Mouse (Mus musculus) right cerebral cortex, adult 18-20 months (tissue): ENCODE measurements around the gene Diablo.
A peak's percentile ranks its signal among the peaks of the same experiment; 100 is the strongest.
"Not testable (repeated sequence)": the region's sequence is repeated elsewhere in the genome, so short reads cannot be mapped to it uniquely, and the experiment has no call there.

Experiments used
- DNase-seq: peaks from one replicate; pipeline ENCODE4 v3.0.0; 2022; ENCODE audit warnings: mixed read lengths

Diablo gene

DNA sequence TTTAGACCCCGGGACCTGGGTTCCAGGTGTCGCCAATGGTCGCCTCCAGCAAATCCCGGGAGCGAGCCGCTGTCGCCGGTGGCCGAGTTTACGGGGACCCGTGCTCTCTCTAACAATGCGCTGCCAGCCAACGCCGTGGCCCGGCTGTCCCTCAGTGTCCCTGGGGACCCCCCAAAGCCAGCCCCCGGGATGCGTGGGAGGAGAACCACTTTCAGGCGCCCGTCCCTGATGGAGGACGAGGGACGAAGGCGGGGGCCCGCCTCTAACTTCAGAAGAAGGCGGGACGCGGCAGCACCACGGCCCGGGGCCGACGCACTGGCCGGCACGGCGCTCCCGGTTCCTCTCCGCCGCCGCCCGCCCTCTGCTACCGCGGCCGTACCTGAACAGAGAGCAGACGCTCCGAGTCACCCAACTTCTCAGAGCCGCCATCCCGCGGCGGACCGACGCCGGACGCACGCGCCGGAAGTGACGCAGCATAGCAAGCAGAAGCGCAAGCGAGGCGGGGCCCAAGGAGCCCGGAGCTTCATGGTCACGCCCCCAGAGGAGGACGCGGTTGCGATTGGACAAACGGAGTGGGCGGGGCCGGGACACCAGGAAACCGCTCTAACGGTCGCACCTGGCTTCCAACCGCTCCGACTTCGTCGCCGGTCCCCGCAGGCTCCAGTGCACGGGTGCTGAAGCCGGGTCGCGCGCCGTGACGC lies at the start of gene Diablo:
Diablo (minus strand) TSS at position 485 of the 701 bp plus-strand sequence.
- DNase-seq = peak; percentile 98

DNA sequence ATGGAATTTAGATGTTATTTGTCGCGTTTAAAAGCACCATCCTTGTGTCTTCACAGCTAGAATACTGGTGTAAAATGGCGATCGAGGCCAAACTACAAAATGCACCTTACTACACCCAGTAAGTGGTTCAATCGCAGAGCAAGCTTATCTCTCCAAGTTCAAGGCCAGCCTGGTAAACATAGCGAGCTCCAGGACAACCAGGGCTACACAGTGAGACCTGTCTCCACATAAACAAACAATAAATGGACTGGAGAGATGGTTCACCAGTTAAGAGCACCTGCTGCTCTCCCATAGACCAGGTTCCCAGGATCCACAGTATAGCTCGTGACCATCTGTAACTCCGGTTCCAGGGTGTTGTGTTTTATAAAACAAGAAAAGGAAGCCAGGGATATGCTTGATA lies 49.4 kb upstream of the Diablo start:
- no peak for DNase-seq

DNA sequence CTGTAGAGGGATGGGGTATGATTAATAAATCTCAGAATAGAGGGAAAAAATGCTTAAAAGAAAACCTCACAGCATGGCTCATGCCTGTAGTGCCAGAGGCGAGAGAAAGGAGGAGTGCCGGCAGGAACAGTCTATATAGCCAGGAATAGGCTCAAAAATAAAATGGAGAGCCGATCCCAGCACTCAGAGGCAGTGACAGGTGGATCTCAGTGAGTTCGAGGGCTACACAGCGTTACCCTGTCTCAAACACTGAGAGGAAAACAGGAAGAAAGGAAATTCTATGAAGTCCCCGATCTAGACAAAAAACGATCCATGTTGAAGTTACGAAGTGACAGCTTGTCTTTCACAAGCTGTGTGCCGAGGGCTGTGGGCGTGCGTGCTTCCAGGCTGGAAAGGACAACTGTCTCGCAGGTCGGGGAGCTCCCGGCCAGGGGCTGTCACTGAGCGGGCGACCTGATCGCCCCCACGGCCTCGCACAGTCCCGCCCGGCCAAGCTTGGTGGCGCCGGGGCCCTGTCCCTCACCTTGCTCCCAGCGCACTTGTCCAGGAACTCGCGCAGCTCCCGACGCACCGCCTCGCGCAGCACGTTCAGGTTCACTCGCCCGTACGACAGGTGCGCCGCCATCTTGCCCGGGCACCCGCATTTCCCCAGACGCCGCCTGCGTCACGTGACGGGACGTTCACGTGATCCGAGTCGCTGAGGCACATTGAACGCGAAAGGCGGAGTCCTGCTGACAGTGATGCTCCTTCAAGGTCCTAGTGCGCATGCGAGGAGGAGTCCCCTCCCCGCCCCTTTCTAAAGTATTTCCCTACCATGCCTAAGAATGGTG lies 48.6 kb upstream of the Diablo start, which contains the start of gene Vps33a:
Vps33a (minus strand) TSS at position 682 of the 830 bp plus-strand sequence.
- peak; percentile 98 for DNase-seq

DNA sequence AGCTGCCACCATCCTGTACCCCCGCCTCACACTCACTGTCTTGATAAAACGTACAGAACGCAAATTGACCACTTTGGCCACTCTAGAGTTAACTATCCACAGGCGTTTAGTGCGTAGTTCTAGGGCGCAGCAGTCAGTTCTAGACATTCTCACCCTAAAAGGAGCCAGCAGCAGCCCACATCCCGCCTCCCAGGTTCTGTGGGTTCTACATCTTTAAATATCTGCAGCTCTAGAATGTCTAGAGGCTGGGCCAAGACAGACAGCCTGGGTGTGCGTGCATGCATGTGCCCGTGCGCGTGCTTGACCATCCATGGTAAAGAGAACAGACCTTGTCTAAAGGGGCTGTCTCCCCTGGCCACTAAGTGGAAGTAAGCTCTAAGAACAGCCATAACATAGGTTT lies 37.2 kb upstream of the Diablo start:
- peak; percentile 55 for DNase-seq

- peak; percentile 55 for DNase-seq
Observed at GRCm38 (mm10) chr5:123559588-123559987, 35.6 kb upstream of the Diablo start.

DNA sequence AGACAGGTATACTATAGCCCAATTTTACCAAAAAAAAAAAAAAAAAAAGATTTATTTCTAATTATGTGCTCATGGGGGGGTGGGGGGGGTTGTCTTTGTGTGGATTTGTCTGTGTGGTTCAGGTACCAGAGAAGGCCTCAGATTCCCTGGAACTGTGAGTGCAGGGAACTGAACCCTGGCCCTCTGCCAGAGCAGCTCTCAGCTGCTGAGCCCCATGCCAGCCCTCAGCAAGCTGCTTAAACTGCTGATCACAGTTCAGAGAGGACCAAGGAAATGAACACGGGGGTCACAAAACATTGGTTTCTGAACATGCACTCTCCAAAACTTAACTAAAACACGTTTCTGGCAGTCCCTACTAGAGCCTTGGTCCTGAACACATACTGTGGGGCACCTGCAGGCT lies 32.5 kb upstream of the Diablo start:
- DNase-seq = peak; percentile 59

DNA sequence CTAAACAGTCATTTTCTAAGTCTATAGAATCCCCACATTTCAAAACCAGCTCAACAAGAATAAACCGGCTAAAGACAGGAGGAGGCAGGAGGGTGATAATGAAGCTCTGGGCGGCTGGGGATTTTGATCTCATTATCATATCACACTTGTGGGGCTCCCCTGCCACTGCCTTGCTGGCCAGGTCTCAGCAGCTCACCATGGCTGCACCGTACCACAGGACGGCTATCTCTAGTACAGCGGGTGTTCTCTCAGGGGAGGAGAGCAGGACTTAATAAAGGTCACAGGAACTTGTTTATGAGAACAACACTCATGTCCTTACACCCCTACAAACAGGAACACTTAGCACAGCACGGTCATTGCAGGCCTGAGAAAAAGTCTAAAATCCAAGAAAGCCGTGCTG lies 31.7 kb upstream of the Diablo start:
- no peak for DNase-seq

GRCm38 (mm10) chr5:123533801-123534200 lies 9.8 kb upstream of the Diablo start:
- DNase-seq = no peak

DNA sequence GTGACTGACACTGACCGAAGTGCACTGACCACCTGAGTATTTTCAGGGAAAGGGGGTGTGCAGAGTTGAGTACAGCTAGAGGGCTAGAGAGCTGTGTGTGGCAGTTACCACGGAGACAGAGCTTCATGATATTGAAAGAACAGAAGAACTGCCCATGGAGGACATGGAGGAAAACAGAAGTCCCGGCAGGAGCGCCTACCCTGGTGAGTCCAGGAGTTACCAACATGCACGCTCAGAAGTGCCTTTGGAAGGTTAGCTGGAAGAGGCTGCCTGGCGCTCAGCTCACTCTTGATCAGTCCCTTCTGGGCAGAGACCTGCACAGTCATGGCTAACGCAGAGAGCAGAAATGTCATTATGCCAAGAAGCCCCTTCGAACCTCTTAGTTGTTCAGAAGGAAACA lies 6.1 kb upstream of the Diablo start:
- peak; percentile 0 for DNase-seq

DNA sequence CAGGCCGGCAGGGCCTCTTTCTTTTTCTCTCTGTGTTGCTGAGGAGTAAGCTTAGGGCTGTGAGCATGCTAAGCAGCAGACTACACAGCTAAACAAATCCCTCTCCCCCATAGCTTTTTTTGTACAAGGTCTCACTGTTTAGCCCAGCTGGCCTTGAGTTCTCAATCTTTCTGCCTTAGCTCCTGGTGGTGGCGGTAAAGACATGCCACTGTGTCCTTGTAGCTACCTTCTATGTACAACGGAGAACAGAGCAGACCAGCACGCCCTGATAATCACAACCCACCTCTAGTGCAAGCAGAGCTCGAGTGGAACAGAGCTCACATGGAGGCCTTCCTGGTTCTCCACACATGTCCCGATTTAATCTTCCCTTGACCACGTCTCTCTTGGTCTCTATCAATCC lies 4.7 kb upstream of the Diablo start:
- peak; percentile 1 for DNase-seq

GRCm38 (mm10) chr5:123525916-123526495 lies 2.0 kb upstream of the Diablo start:
- no peak for DNase-seq

GRCm38 (mm10) chr5:123525281-123525680 lies 1.3 kb upstream of the Diablo start, which contains the start of gene Gm49027:
TSS of gene Gm49027 (minus strand) at chr5:123525488.
- DNase-seq = no peak

DNA sequence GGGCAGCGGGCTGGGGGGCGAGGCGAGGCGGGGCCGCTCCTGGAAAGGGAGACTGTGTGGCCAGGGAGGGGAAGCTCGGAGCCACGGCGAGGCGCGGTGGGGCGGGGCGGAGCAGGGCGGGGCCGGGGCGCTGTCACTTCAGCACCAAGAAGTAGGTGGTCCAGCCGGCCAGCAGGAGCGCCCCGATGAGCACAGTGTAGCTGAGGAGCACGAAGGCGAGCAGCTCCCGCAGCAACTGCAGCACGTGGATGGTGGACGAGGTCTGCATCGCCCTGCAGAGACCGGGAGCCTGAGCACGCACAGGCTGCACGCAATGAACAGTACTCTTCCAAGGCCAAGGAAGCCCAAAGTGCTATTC lies 396 bp upstream of the Diablo start:
- no peak for DNase-seq

GRCm38 (mm10) chr5:123522166-123522565 lies 1.8 kb downstream of the Diablo start:
- DNase-seq = no peak

GRCm38 (mm10) chr5:123521621-123522020 lies 2.4 kb downstream of the Diablo start:
- no peak for DNase-seq

- no peak for DNase-seq
Observed at GRCm38 (mm10) chr5:123520666-123521065, 3.3 kb downstream of the Diablo start.

GRCm38 (mm10) chr5:123514871-123515270 lies 9.1 kb downstream of the Diablo start:
- DNase-seq = no peak

GRCm38 (mm10) chr5:123512102-123512501 lies 11.9 kb downstream of the Diablo start:
- no peak for DNase-seq

DNA sequence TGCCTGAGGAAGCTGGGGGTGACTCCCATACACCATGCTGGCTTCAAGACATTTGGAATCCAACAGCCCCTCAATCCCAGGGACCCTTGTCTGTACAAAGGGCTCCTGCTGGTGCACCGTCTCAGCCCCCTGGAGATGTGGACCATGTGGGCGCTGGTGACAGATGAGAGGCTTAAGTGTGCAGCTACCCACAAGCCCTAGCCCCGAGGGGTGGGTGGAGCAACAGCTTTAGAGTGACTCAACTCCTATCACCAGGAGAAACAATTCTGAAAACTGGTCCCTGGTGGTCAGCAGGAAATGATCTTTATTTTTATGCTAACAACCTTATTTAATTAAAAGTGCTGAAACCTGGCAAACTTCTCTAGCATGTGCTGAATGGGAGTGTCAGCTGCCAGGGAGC lies 12.6 kb downstream of the Diablo start:
- DNase-seq = not testable (repeated sequence)

DNA sequence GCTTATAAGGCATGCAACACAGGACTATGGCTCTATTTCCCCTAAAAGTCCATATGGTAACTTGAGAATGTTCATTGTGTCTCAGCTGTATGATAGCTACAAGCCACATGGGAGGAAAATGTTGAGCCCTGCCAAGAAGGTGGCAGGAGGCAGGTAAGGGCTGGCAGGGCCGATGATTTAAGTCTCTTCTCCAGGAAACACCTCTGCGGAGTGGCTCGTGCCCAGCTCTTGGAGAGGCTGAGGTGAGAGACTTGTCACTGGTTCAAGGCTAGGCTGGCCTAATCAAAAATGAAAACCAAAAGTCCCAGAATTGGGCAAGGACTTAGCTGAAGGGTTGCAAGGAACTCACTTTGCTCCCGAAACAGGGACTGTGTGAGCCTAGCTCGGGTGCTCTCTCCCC lies 13.8 kb downstream of the Diablo start, which contains the start of gene B3gnt4:
B3gnt4 (plus strand) TSS at position 301 of the 400 bp plus-strand sequence.
- no peak for DNase-seq

GRCm38 (mm10) chr5:123508921-123509320 lies 15.1 kb downstream of the Diablo start:
- no peak for DNase-seq

DNA sequence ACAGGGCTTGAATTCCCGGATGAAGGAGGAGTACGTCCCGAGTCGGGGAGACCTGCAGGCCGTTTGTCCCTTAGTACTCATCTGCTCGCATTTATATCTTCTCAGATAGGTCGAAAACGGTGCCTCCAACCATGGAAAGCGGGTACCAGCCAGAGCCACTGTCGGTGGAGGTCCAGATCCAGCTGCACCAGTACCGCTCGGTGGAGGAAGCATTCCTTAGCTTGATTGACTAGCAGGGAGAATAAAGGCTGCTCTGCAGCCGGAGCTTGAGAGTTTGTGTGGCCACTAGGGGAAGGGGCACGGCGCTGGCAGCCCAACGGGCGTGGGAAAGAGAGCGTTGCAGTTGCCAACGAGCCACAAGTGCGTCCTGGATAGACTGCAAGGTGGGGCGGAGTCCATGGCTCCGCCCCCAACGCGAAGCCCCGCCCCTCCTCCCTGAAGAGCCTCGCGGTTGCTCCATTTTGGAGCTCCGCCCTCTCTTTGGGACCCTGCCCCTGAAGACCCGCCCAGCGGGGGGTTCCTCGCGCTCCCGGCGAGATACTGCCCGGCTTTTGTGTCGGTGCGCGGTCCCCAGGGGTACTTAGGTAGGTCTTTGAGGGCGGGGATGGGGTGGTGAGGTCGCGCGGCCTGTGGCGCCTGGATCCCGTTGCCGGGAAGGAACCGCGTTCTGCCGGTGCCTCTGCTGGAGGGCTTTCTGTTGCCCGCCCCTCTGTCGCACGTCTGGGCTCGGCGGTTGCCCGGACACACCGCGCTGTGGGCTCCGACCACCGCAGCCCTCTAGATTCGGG lies 15.8 kb downstream of the Diablo start:
- peak; percentile 79 for DNase-seq

GRCm38 (mm10) chr5:123501973-123502372 lies 22.0 kb downstream of the Diablo start:
- no peak for DNase-seq
